Mouse (Mus musculus): ENCODE data around the gene Agxt2.

- TF ChIP-seq POLR2A (IDR thresholded peaks at IDR 0.05; ENCODE audit: control insufficient read depth, low read depth, low read length) (no peak), CTCF (IDR thresholded peaks at IDR 0.05; ENCODE audit: control insufficient read depth, insufficient read depth, insufficient replicate concordance, low read depth, low read length) (no peak)
Measured at GRCm38 (mm10) chr15:10366331-10366730, 8.0 kb downstream of the Agxt2 start.

All from testis, adult 2 months (tissue).